Mouse (Mus musculus) intestine, embryonic 16.5 days (tissue): ENCODE measurements around the gene Mettl23. TPM values are rescaled to one million over a fixed set of nuclear protein-coding genes. Genes with fewer than 3 reads are reported as not detected.

Source experiments
- ATAC-seq: fragments of 200-750 bp; cut with Nextera tagmentation; 2 replicates; pipeline ENCODE4 v1.8.0; 2017; ENCODE audit warnings: moderate TSS enrichment, moderate library complexity
- H3K27ac ChIP-seq: fragments of 300-500 bp; sonication (generic); 2 replicates; pipeline ENCODE4 v1.5.1; 2014; ENCODE audit warnings: mild to moderate bottlenecking, low read length
- H3K27me3 ChIP-seq: fragments of 300-500 bp; sonication (generic); replicated peaks from 2 replicates; pipeline ENCODE4 v1.6.1; 2014; ENCODE audit warnings: low read length, control low read depth, mixed read lengths; ENCODE audit not compliant: control insufficient read depth, insufficient read depth
- H3K36me3 ChIP-seq: fragments of 300-500 bp; sonication (generic); 2 replicates; pipeline ENCODE4 v1.6.1; 2014; ENCODE audit warnings: low read length, control low read depth; ENCODE audit not compliant: control insufficient read depth, insufficient read depth
- H3K4me1 ChIP-seq: fragments of 300-500 bp; sonication (generic); 2 replicates; pipeline ENCODE4 v1.6.1; 2014; ENCODE audit warnings: low read length, control low read depth, mixed read lengths; ENCODE audit not compliant: control insufficient read depth, insufficient read depth
- H3K4me2 ChIP-seq: fragments of 300-500 bp; sonication (generic); 2 replicates; pipeline ENCODE4 v1.6.1; 2014; ENCODE audit warnings: low read depth, low read length, control low read depth
- H3K4me3 ChIP-seq: fragments of 300-500 bp; sonication (generic); 2 replicates; pipeline ENCODE4 v1.5.1; 2014; ENCODE audit warnings: mild to moderate bottlenecking, low read length
- H3K9ac ChIP-seq: fragments of 300-500 bp; sonication (generic); 2 replicates; pipeline ENCODE4 v1.6.1; 2014; ENCODE audit warnings: low read depth, low read length
- H3K9me3 ChIP-seq: fragments of 300-500 bp; sonication (generic); 2 replicates; pipeline ENCODE4 v1.6.1; 2016; ENCODE audit warnings: low read length, control low read depth; ENCODE audit not compliant: control insufficient read depth
- WGBS: fragments of 180-500 bp; shearing (Covaris S2); extraction: QIAGEN DNeasy Blood & Tissue Kit; methylation state at CpG from one replicate; pipeline ENCODE4 v1.1.7; 2014; 5-methylcytosine and 5-hydroxymethylcytosine counted together
- polyA plus RNA-seq: library from polyadenylated mRNA; unstranded; fragments of >200 nt; fragmentation: Nextera tagmentation; extraction: Ambion mirVana; gene quantifications from 2 replicates; pipeline ENCODE4 v1.2.1, GENCODE M21; 2015

Gene Mettl23
- polyA plus RNA-seq, 1 experiment from 2014 or later: 65.8 TPM

GRCm38 (mm10) chr11:116865945-116866585 lies 23.0 kb downstream of the Mettl23 start:
- H3K9me3 ChIP-seq: no peaks in the 10 kb centered on the region
- no peak overlapping the region for H3K4me2 ChIP-seq
- H3K4me1 ChIP-seq: no peaks in the 10 kb centered on the region
- H3K36me3 ChIP-seq: no peaks in the 10 kb centered on the region; the same call in 1 of the 2 replicates
- no peak overlapping the region for H3K4me3 ChIP-seq
- no peaks in the 10 kb centered on the region for H3K27me3 ChIP-seq
- 68% methylated on average over 12 of the region's 12 CpGs for WGBS
- H3K27ac ChIP-seq: no peak overlapping the region
- H3K9ac ChIP-seq: no peak overlapping the region
- no peak; the same call in 1 of the 2 replicates for ATAC-seq

GRCm38 (mm10) chr11:116868129-116868528 lies 25.1 kb downstream of the Mettl23 start:
- Histone ChIP-seq H3K4me1 (no peaks in the 10 kb centered on the region), H3K27me3 (no peaks in the 10 kb centered on the region), H3K4me2 (no peak overlapping the region), H3K36me3 (peaks cover under 1% of the 10 kb centered on the region; the same call in 1 of the 2 replicates), H3K9me3 (no peaks in the 10 kb centered on the region), H3K9ac (no peak overlapping the region), H3K27ac (no peak overlapping the region), H3K4me3 (no peak overlapping the region)
- ATAC-seq: no peak
- 76% methylated on average over 3 of the region's 3 CpGs for WGBS

DNA sequence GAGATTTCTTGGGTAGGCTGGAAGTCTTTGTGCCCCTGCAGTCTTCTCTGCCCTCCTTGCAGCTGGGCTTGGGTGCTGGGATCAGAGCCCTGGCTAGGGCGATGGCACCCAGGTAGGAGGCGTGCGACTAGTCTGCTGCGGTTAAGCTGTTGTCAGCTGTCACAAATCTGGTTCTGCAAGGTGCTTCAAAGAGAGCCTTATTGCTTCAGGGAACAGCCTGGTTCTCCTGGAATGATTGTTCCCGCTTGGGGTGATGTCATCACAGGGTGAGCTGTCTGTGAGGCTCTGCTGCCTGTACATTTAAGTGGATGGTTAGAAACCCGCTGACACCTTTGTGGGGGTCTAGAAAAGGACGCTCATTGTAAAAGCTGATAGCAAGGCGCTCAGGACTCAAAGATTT lies 26.1 kb downstream of the Mettl23 start:
- Histone ChIP-seq H3K9ac (no peak overlapping the region), H3K27ac (no peak overlapping the region), H3K4me1 (no peaks in the 10 kb centered on the region), H3K4me2 (no peak overlapping the region), H3K27me3 (no peaks in the 10 kb centered on the region), H3K9me3 (no peaks in the 10 kb centered on the region), H3K36me3 (0 out of 2 replicates have a peak, but pooled peaks cover 11% of the 10 kb centered on the region), H3K4me3 (no peak overlapping the region)
- ATAC-seq: no peak
- WGBS: 73% methylated on average over 8 of the region's 8 CpGs

DNA sequence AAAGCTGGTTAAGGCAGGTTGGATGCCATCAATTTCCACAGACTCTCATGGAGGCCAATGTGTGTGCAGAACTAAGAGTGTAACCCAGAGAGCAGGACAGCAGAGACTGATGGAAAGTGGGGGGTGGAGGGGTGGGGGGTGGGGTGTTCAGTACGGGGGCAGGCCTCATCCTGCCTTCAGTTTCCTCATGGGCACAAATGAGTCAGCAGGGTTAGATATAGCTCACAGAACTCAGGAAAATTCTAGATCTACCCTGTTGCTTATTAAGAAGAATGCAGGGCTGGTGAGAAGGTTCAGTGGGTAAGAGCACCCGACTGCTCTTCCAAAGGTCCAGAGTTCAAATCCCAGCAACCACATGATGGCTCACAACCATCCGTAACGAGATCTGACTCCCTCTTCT lies 26.6 kb downstream of the Mettl23 start:
- 0 out of 2 replicates have a peak, but pooled peaks cover 13% of the 10 kb centered on the region for H3K36me3 ChIP-seq
- no peaks in the 10 kb centered on the region for H3K9me3 ChIP-seq
- no peak overlapping the region for H3K9ac ChIP-seq
- 84% methylated on average over 4 of the region's 4 CpGs for WGBS
- no peak for ATAC-seq
- no peak overlapping the region for H3K4me2 ChIP-seq
- H3K4me3 ChIP-seq: no peak overlapping the region
- H3K27me3 ChIP-seq: no peaks in the 10 kb centered on the region
- H3K27ac ChIP-seq: no peak overlapping the region
- H3K4me1 ChIP-seq: no peaks in the 10 kb centered on the region

GRCm38 (mm10) chr11:116871538-116871937 lies 28.5 kb downstream of the Mettl23 start:
- 0 out of 2 replicates have a peak, but pooled peaks cover 13% of the 10 kb centered on the region for H3K36me3 ChIP-seq

DNA sequence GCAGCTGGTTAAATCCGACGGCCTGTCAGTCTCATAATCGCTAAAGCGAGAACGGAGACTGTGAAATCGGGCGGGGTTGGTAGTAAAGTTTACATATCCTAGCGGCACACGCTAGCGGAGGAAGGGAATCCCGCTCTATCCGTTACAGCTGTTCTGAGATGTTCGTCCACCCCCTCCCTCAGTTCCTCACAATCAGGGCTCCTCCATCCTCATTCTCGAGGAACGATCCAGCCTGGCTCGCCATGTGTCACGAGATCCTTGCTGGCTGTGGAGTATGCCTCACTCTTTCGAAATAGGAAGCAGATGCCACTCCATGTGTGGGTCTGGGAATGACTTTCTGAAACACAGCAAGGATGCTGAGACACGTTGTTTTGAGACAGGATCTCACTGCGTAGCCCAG lies 30.9 kb downstream of the Mettl23 start:
- no peaks in the 10 kb centered on the region for H3K9me3 ChIP-seq
- 0 out of 2 replicates have a peak, but pooled peaks cover 13% of the 10 kb centered on the region for H3K36me3 ChIP-seq
- H3K9ac ChIP-seq: no peak overlapping the region
- H3K4me2 ChIP-seq: no peak overlapping the region
- WGBS: 87% methylated on average over 20 of the region's 20 CpGs
- H3K27me3 ChIP-seq: no peaks in the 10 kb centered on the region
- ATAC-seq: no peak
- no peak overlapping the region for H3K27ac ChIP-seq
- H3K4me3 ChIP-seq: no peak overlapping the region
- H3K4me1 ChIP-seq: no peaks in the 10 kb centered on the region

More at GRCm38 (mm10) chr11:116871538-116871937, 28.5 kb downstream of the Mettl23 start:
- Histone ChIP-seq H3K4me1 (no peaks in the 10 kb centered on the region), H3K27ac (no peak overlapping the region), H3K9me3 (no peaks in the 10 kb centered on the region), H3K9ac (no peak overlapping the region), H3K4me3 (no peak overlapping the region), H3K27me3 (no peaks in the 10 kb centered on the region), H3K4me2 (no peak overlapping the region)
- no peak for ATAC-seq
- WGBS: 89% methylated on average over 9 of the region's 9 CpGs

DNA sequence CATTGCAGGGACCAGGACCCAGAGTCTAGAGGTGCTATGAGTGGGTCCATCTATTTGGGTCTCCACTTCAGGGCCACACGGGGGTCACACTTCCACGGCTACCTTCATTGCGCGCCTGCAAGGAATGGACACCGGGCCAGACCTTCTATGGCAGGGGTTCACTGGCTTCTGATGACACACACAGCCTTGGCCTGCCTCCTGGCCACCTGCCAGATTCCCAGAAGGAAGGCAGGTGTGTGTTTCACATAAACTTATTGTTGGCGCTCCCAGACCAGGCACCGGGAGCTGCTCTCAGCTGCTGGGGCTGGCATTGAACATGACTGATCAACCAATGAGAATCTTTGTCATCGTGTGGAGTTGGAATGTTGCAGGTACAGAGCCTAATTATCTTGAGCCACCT lies 35.4 kb downstream of the Mettl23 start:
- H3K27me3 ChIP-seq: no peaks in the 10 kb centered on the region
- H3K27ac ChIP-seq: no peak overlapping the region
- WGBS: 85% methylated on average over 8 of the region's 8 CpGs
- no peaks in the 10 kb centered on the region for H3K9me3 ChIP-seq
- no peak overlapping the region for H3K4me2 ChIP-seq
- no peaks in the 10 kb centered on the region for H3K4me1 ChIP-seq
- H3K4me3 ChIP-seq: no peak overlapping the region
- 0 out of 2 replicates have a peak, but pooled peaks cover 9% of the 10 kb centered on the region for H3K36me3 ChIP-seq
- no peak overlapping the region for H3K9ac ChIP-seq
- ATAC-seq: 0 out of 2 replicates have a peak, but pooled peaks have one; percentile 21

DNA sequence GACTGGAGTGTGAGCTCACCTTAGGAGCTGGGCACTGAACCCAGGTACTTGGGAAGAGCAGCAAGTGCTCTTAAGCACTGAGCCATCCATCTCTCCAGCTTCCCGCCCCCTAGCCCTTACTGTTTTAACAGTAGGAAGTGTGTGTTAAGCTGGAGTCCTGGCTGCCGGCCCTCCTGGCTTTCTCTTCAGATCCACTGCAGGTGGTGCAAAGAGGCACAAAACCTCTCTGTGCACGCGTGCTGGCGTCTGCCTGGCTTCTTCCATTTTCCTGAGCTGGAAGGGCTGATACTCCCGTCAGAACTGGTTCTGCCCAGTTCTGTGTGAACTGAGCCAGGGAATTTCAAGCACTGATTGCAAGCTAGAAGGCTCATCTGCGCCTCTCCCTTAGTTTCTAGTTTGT lies 37.8 kb downstream of the Mettl23 start:
- no peak for ATAC-seq
- H3K4me3 ChIP-seq: no peak overlapping the region
- no peaks in the 10 kb centered on the region for H3K27me3 ChIP-seq
- H3K4me1 ChIP-seq: no peaks in the 10 kb centered on the region
- no peak overlapping the region for H3K4me2 ChIP-seq
- H3K27ac ChIP-seq: no peak overlapping the region
- H3K36me3 ChIP-seq: no peaks in the 10 kb centered on the region
- no peak overlapping the region for H3K9ac ChIP-seq
- 66% methylated on average over 7 of the region's 7 CpGs for WGBS
- H3K9me3 ChIP-seq: no peaks in the 10 kb centered on the region

GRCm38 (mm10) chr11:116881440-116881839 lies 38.4 kb downstream of the Mettl23 start:
- ATAC-seq: no peak
- no peak overlapping the region for H3K27ac ChIP-seq
- no peak overlapping the region for H3K4me3 ChIP-seq
- 59% methylated on average over 5 of the region's 5 CpGs for WGBS
- no peak overlapping the region for H3K4me2 ChIP-seq
- no peaks in the 10 kb centered on the region for H3K4me1 ChIP-seq
- H3K27me3 ChIP-seq: no peaks in the 10 kb centered on the region
- H3K9me3 ChIP-seq: no peaks in the 10 kb centered on the region
- no peak overlapping the region for H3K9ac ChIP-seq
- H3K36me3 ChIP-seq: no peaks in the 10 kb centered on the region

DNA sequence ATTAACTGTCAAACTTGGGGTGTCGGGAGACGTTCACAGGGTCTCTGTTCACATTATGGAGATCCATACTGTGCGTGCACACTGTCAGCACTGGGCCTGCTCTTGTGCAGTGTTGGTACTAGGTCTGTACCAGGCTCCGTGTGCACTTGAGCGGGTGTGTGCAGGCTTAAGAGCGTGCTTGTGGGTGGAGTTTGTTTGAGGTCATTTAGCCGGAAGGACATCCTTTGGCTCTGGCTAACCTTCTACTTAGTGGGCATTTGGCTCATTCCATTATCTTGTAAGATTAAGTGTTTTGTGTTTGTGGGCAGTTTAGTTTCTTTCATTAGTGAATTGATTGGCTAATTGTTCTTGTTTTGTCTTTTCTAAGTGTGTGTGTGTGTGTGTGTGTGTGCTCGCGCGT lies 39.4 kb downstream of the Mettl23 start:
- no peaks in the 10 kb centered on the region for H3K36me3 ChIP-seq
- H3K27ac ChIP-seq: no peak overlapping the region
- no peaks in the 10 kb centered on the region for H3K4me1 ChIP-seq
- H3K9me3 ChIP-seq: no peaks in the 10 kb centered on the region
- no peaks in the 10 kb centered on the region; the same call in 1 of the 2 replicates for H3K27me3 ChIP-seq
- no peak overlapping the region for H3K9ac ChIP-seq
- H3K4me2 ChIP-seq: no peak overlapping the region
- WGBS: 77% methylated on average over 10 of the region's 10 CpGs
- ATAC-seq: no peak
- no peak overlapping the region for H3K4me3 ChIP-seq
